Mouse (Mus musculus) brain, embryonic 14.5 days (tissue): ENCODE data around the gene Twist2.

Experiments
- CTCF ChIP-seq: fragments of 200-500 bp; IDR thresholded peaks from 2 replicates; pipeline ENCODE4 v1.5.1; 2012; ENCODE audit warnings: inconsistent platforms, mild to moderate bottlenecking, moderate library complexity, borderline replicate concordance; ENCODE audit not compliant: insufficient read depth, insufficient read length; ENCODE audit errors: extremely low read depth
- POLR2A ChIP-seq: fragments of 200-500 bp; IDR thresholded peaks from 2 replicates; pipeline ENCODE4 v1.6.1; 2012; ENCODE audit warnings: mild to moderate bottlenecking, inconsistent platforms, borderline replicate concordance; ENCODE audit not compliant: poor library complexity, insufficient read depth, insufficient read length, severe bottlenecking; ENCODE audit errors: extremely low read depth

- no peak for TF ChIP-seq CTCF
- TF ChIP-seq POLR2A, result no peak
These were observed 44.0 kb upstream of the Twist2 start for GRCm38 (mm10) chr1:91757292-91757691.
